Mouse (Mus musculus) liver, embryonic 12.5 days (tissue): Measurements from ENCODE around the gene 1700001P01Rik. TPM values are rescaled to one million over a fixed set of nuclear protein-coding genes. Genes with fewer than 3 reads are reported as not detected.
"Not testable (repeated sequence)": the region's sequence is repeated elsewhere in the genome, so short reads cannot be mapped to it uniquely, and the experiment has no call there.

Experiments used
- ATAC-seq: fragments of 200-750 bp; cut with Nextera tagmentation; 2 replicates; pipeline ENCODE4 v1.8.0; 2017; ENCODE audit warnings: moderate number of reproducible peaks, mild to moderate bottlenecking, moderate library complexity
- H3K27ac ChIP-seq: fragments of 300-500 bp; sonication (generic); 2 replicates; pipeline ENCODE4 v1.5.1; 2016; ENCODE audit warnings: mild to moderate bottlenecking
- H3K27me3 ChIP-seq: fragments of 300-500 bp; sonication (generic); replicated peaks from 2 replicates; pipeline ENCODE4 v1.6.1; 2016; ENCODE audit warnings: mild to moderate bottlenecking, moderate library complexity
- H3K36me3 ChIP-seq: fragments of 300-500 bp; sonication (generic); 2 replicates; pipeline ENCODE4 v1.6.1; 2016; ENCODE audit warnings: mild to moderate bottlenecking, moderate library complexity
- H3K4me1 ChIP-seq: fragments of 300-500 bp; sonication (generic); 2 replicates; pipeline ENCODE4 v1.6.1; 2016
- H3K4me2 ChIP-seq: fragments of 300-500 bp; sonication (generic); 2 replicates; pipeline ENCODE4 v1.6.1; 2016; ENCODE audit warnings: mild to moderate bottlenecking, moderate library complexity
- H3K4me3 ChIP-seq: fragments of 300-500 bp; sonication (generic); 2 replicates; pipeline ENCODE4 v1.5.1; 2016; ENCODE audit warnings: mild to moderate bottlenecking, moderate library complexity
- H3K9ac ChIP-seq: fragments of 300-500 bp; sonication (generic); 2 replicates; pipeline ENCODE4 v1.6.1; 2016; ENCODE audit warnings: mild to moderate bottlenecking, moderate library complexity
- H3K9me3 ChIP-seq: fragments of 300-500 bp; sonication (generic); replicated peaks from 2 replicates; pipeline ENCODE4 v1.6.1; 2016; ENCODE audit warnings: mild to moderate bottlenecking, moderate library complexity
- WGBS: fragments of 180-500 bp; shearing (Covaris S2); methylation state at CpG from one replicate; pipeline ENCODE4 v1.1.7; 2016; ENCODE audit not compliant: insufficient replicate concordance; 5-methylcytosine and 5-hydroxymethylcytosine counted together
- polyA plus RNA-seq: library from polyadenylated mRNA; unstranded; fragments of >200 nt; fragmentation: Nextera tagmentation; extraction: Ambion mirVana; gene quantifications from 2 replicates; pipeline ENCODE4 v1.2.1, GENCODE M21; 2016

Gene 1700001P01Rik
- polyA plus RNA-seq, 1 experiment from 2014 or later: not detected

- Histone ChIP-seq H3K27me3 (no peaks in the 10 kb centered on the region), H3K4me2 (peak overlapping the region; percentile 98), H3K9me3 (no peaks in the 10 kb centered on the region), H3K9ac (peak overlapping the region; percentile 77), H3K27ac (peak overlapping the region; percentile 85), H3K36me3 (no peaks in the 10 kb centered on the region), H3K4me3 (peak overlapping the region; percentile 69), H3K4me1 (peaks cover 86% of the 10 kb centered on the region)
- ATAC-seq: no peak
- 9% methylated on average over 17 of the region's 17 CpGs for WGBS
These were observed 25.1 kb upstream of the 1700001P01Rik start for GRCm38 (mm10) chr11:97800691-97801408.

- Histone ChIP-seq H3K4me3 (peak overlapping the region; percentile 69), H3K36me3 (no peaks in the 10 kb centered on the region), H3K9me3 (no peaks in the 10 kb centered on the region), H3K9ac (peak overlapping the region; percentile 77), H3K4me1 (peaks cover 78% of the 10 kb centered on the region), H3K27ac (peak overlapping the region; percentile 85), H3K27me3 (no peaks in the 10 kb centered on the region), H3K4me2 (peak overlapping the region; percentile 98)
- ATAC-seq: peak; percentile 62
- WGBS: under 1% methylated on average over 39 of the region's 43 CpGs
These were observed 24.4 kb upstream of the 1700001P01Rik start for GRCm38 (mm10) chr11:97799994-97800690.

GRCm38 (mm10) chr11:97799146-97799993 lies 23.7 kb upstream of the 1700001P01Rik start:
- Histone ChIP-seq H3K27me3 (no peaks in the 10 kb centered on the region), H3K9me3 (no peaks in the 10 kb centered on the region), H3K9ac (peak overlapping the region; percentile 77), H3K4me1 (peaks cover 71% of the 10 kb centered on the region), H3K4me3 (peak overlapping the region; percentile 69), H3K36me3 (no peaks in the 10 kb centered on the region), H3K4me2 (peak overlapping the region; percentile 98), H3K27ac (peak overlapping the region; percentile 85)
- peak; percentile 76 for ATAC-seq
- WGBS: under 1% methylated on average over 69 of the region's 71 CpGs

- under 1% methylated on average over 11 of the region's 11 CpGs for WGBS
- H3K4me3 ChIP-seq: peak within 1 kb of the TSS; percentile 69
- peak; percentile 36 for ATAC-seq
- peak within 1 kb of the TSS; percentile 77 for H3K9ac ChIP-seq
- H3K36me3 ChIP-seq: no peaks in the 10 kb centered on the region
- H3K4me1 ChIP-seq: peaks cover 65% of the 10 kb centered on the region
- H3K4me2 ChIP-seq: peak within 1 kb of the TSS; percentile 98
- peak within 1 kb of the TSS; percentile 85 for H3K27ac ChIP-seq
- no peaks in the 10 kb centered on the region for H3K27me3 ChIP-seq
- no peaks in the 10 kb centered on the region for H3K9me3 ChIP-seq
These were observed 23.0 kb upstream of the 1700001P01Rik start, which contains the start of gene Lasp1 for GRCm38 (mm10) chr11:97798782-97799145. Gene Lasp1, plus strand, starts transcription at chr11:97799000.

GRCm38 (mm10) chr11:97798083-97798435 lies 22.3 kb upstream of the 1700001P01Rik start:
- H3K9ac ChIP-seq: no peak overlapping the region
- 38% methylated on average over 8 of the region's 8 CpGs for WGBS
- peak overlapping the region; percentile 98 for H3K4me2 ChIP-seq
- H3K27me3 ChIP-seq: no peaks in the 10 kb centered on the region
- H3K36me3 ChIP-seq: no peaks in the 10 kb centered on the region
- peak overlapping the region; percentile 29; the same call in 1 of the 2 replicates for H3K4me3 ChIP-seq
- H3K9me3 ChIP-seq: no peaks in the 10 kb centered on the region
- no peak overlapping the region for H3K27ac ChIP-seq
- H3K4me1 ChIP-seq: peaks cover 62% of the 10 kb centered on the region
- ATAC-seq: no peak

- Histone ChIP-seq H3K4me2 (peak overlapping the region; percentile 98), H3K4me3 (no peak overlapping the region), H3K9ac (no peak overlapping the region), H3K36me3 (no peaks in the 10 kb centered on the region), H3K4me1 (peaks cover 58% of the 10 kb centered on the region), H3K27me3 (no peaks in the 10 kb centered on the region), H3K9me3 (no peaks in the 10 kb centered on the region), H3K27ac (no peak overlapping the region)
- ATAC-seq: no peak
- WGBS: 46% methylated on average over 15 of the region's 15 CpGs
These were observed 21.8 kb upstream of the 1700001P01Rik start for GRCm38 (mm10) chr11:97797369-97798082.

GRCm38 (mm10) chr11:97796910-97797309 lies 21.2 kb upstream of the 1700001P01Rik start:
- H3K4me2 ChIP-seq: no peak overlapping the region; the same call in 1 of the 2 replicates

GRCm38 (mm10) chr11:97793165-97793564 lies 17.4 kb upstream of the 1700001P01Rik start:
- Histone ChIP-seq H3K4me1 (peaks cover 16% of the 10 kb centered on the region), H3K36me3 (no peaks in the 10 kb centered on the region), H3K4me2 (no peak overlapping the region), H3K27me3 (no peaks in the 10 kb centered on the region), H3K9ac (no peak overlapping the region), H3K4me3 (no peak overlapping the region), H3K9me3 (no peaks in the 10 kb centered on the region), H3K27ac (no peak overlapping the region)
- WGBS: 3% methylated on average over 2 of the region's 2 CpGs
- ATAC-seq: no peak

More at GRCm38 (mm10) chr11:97796910-97797309, 21.2 kb upstream of the 1700001P01Rik start:
- Histone ChIP-seq H3K27me3 (no peaks in the 10 kb centered on the region), H3K4me3 (no peak overlapping the region), H3K4me1 (peaks cover 52% of the 10 kb centered on the region), H3K27ac (no peak overlapping the region), H3K36me3 (no peaks in the 10 kb centered on the region), H3K9ac (no peak overlapping the region), H3K9me3 (no peaks in the 10 kb centered on the region)
- 3% methylated on average over 6 of the region's 6 CpGs for WGBS
- ATAC-seq: no peak

- H3K4me1 ChIP-seq, H3K27me3 ChIP-seq, H3K4me3 ChIP-seq, H3K9ac ChIP-seq, ATAC-seq, H3K4me2 ChIP-seq, H3K9me3 ChIP-seq, H3K27ac ChIP-seq, H3K36me3 ChIP-seq: not testable (repeated sequence)
- 64% methylated on average over 2 of the region's 2 CpGs for WGBS
These were observed 15.2 kb upstream of the 1700001P01Rik start for GRCm38 (mm10) chr11:97790778-97791438.

GRCm38 (mm10) chr11:97789727-97790126 lies 14.0 kb upstream of the 1700001P01Rik start:
- no peaks in the 10 kb centered on the region for H3K4me1 ChIP-seq
- H3K4me2 ChIP-seq: no peak overlapping the region
- H3K4me3 ChIP-seq: no peak overlapping the region
- 67% methylated on average over 5 of the region's 5 CpGs for WGBS
- H3K27me3 ChIP-seq: no peaks in the 10 kb centered on the region; the same call in 1 of the 2 replicates
- no peak overlapping the region for H3K27ac ChIP-seq
- no peak for ATAC-seq
- no peaks in the 10 kb centered on the region for H3K9me3 ChIP-seq
- no peaks in the 10 kb centered on the region for H3K36me3 ChIP-seq
- no peak overlapping the region for H3K9ac ChIP-seq

GRCm38 (mm10) chr11:97787961-97788360 lies 12.2 kb upstream of the 1700001P01Rik start:
- H3K9me3 ChIP-seq: no peaks in the 10 kb centered on the region
- H3K4me3 ChIP-seq: no peak overlapping the region
- ATAC-seq: no peak
- WGBS: 75% methylated on average over 3 of the region's 3 CpGs
- no peaks in the 10 kb centered on the region; the same call in 1 of the 2 replicates for H3K27me3 ChIP-seq
- peaks cover 6% of the 10 kb centered on the region for H3K4me1 ChIP-seq
- H3K36me3 ChIP-seq: 0 out of 2 replicates have a peak, but pooled peaks cover 3% of the 10 kb centered on the region
- no peak overlapping the region for H3K27ac ChIP-seq
- no peak overlapping the region for H3K4me2 ChIP-seq
- no peak overlapping the region for H3K9ac ChIP-seq
